Mouse (Mus musculus) embryonic facial prominence, embryonic 10.5 days (tissue): ENCODE results near the gene Plbd2. TPM values are rescaled to one million over a fixed set of nuclear protein-coding genes. Genes with fewer than 3 reads are reported as not detected.

Experiments used
- DNase-seq: peaks from one replicate; pipeline ENCODE4 v3.0.0-alpha.2; 2017; ENCODE audit warnings: low spot score
- H3K27ac ChIP-seq: fragments of 300-500 bp; sonication (generic); replicated peaks from 2 replicates; pipeline ENCODE4 v1.5.1; 2016; ENCODE audit warnings: mild to moderate bottlenecking
- H3K27me3 ChIP-seq: fragments of 300-500 bp; sonication (generic); replicated peaks from 2 replicates; pipeline ENCODE4 v1.6.1; 2016; ENCODE audit warnings: low read depth, mild to moderate bottlenecking; ENCODE audit not compliant: poor library complexity, severe bottlenecking
- H3K36me3 ChIP-seq: fragments of 300-500 bp; sonication (generic); replicated peaks from 2 replicates; pipeline ENCODE4 v1.6.1; 2016; ENCODE audit warnings: mild to moderate bottlenecking, moderate library complexity
- H3K4me1 ChIP-seq: fragments of 300-500 bp; sonication (generic); 2 replicates; pipeline ENCODE4 v1.6.1; 2016
- H3K4me3 ChIP-seq: fragments of 300-500 bp; sonication (generic); 2 replicates; pipeline ENCODE4 v1.5.1; 2016; ENCODE audit warnings: mild to moderate bottlenecking, moderate library complexity
- H3K9me3 ChIP-seq: fragments of 300-500 bp; sonication (generic); 2 replicates; pipeline ENCODE4 v1.6.1; 2016; ENCODE audit warnings: mild to moderate bottlenecking
- WGBS: fragments of 180-500 bp; shearing (Covaris S2); methylation state at CpG from one replicate; pipeline ENCODE4 v1.1.7; 2016; 5-methylcytosine and 5-hydroxymethylcytosine counted together
- polyA plus RNA-seq: library from polyadenylated mRNA; unstranded; fragments of >200 nt; fragmentation: Nextera tagmentation; extraction: Ambion mirVana; gene quantifications from 2 replicates; pipeline ENCODE4 v1.2.1, GENCODE M21; 2016

The Plbd2 gene
- 35.5 and 37.8 TPM in 2 replicates for polyA plus RNA-seq

GRCm38 (mm10) chr5:120503144-120503795, at the start of gene Plbd2:
Plbd2 (minus strand) TSS chr5:120503625.
- under 1% methylated on average over 55 of the region's 55 CpGs for WGBS
- Histone ChIP-seq H3K9me3 (no peaks in the 10 kb centered on the region), H3K27ac (peak within 1 kb of the TSS; percentile 83), H3K4me1 (peaks cover 24% of the 10 kb centered on the region), H3K36me3 (peaks cover 13% of the 10 kb centered on the region), H3K4me3 (peak within 1 kb of the TSS; percentile 97), H3K27me3 (no peaks in the 10 kb centered on the region)
- DNase-seq = peak; percentile 97

- Histone ChIP-seq H3K27me3 (no peaks in the 10 kb centered on the region), H3K9me3 (no peaks in the 10 kb centered on the region), H3K4me1 (peaks cover 25% of the 10 kb centered on the region), H3K27ac (no peak overlapping the region), H3K4me3 (no peak overlapping the region), H3K36me3 (peaks cover 54% of the 10 kb centered on the region)
- DNase-seq = no peak
- 95% methylated on average over 5 of the region's 5 CpGs for WGBS
These were observed 47.2 kb upstream of the Plbd2 start for GRCm38 (mm10) chr5:120550673-120551072.

GRCm38 (mm10) chr5:120550137-120550536, 46.7 kb upstream of the Plbd2 start:
- DNase-seq = no peak
- 84% methylated on average over 5 of the region's 5 CpGs for WGBS

GRCm38 (mm10) chr5:120548236-120548850, 44.9 kb upstream of the Plbd2 start:
- 60% methylated on average over 11 of the region's 11 CpGs for WGBS
- Histone ChIP-seq H3K4me3 (no peak overlapping the region), H3K27ac (peak overlapping the region; percentile 57)

More at GRCm38 (mm10) chr5:120550137-120550536, 46.7 kb upstream of the Plbd2 start:
- no peak overlapping the region for H3K27ac ChIP-seq
- H3K4me1 ChIP-seq = peaks cover 25% of the 10 kb centered on the region
- no peak overlapping the region for H3K4me3 ChIP-seq
- H3K36me3 ChIP-seq = peaks cover 48% of the 10 kb centered on the region
- H3K9me3 ChIP-seq = no peaks in the 10 kb centered on the region
- no peaks in the 10 kb centered on the region for H3K27me3 ChIP-seq

GRCm38 (mm10) chr5:120536632-120537031, 33.2 kb upstream of the Plbd2 start:
- H3K9me3 ChIP-seq = no peaks in the 10 kb centered on the region
- no peak overlapping the region for H3K4me3 ChIP-seq
- DNase-seq = no peak
- peaks cover 39% of the 10 kb centered on the region for H3K4me1 ChIP-seq
- H3K27ac ChIP-seq = peak overlapping the region; percentile 64; the same call in 1 of the 2 replicates
- peaks cover 47% of the 10 kb centered on the region for H3K36me3 ChIP-seq
- 67% methylated on average over 5 of the region's 5 CpGs for WGBS
- H3K27me3 ChIP-seq = no peaks in the 10 kb centered on the region

More at GRCm38 (mm10) chr5:120548236-120548850, 44.9 kb upstream of the Plbd2 start:
- DNase-seq = no peak
- H3K36me3 ChIP-seq = peaks cover 42% of the 10 kb centered on the region
- H3K9me3 ChIP-seq = no peaks in the 10 kb centered on the region
- H3K4me1 ChIP-seq = peaks cover 25% of the 10 kb centered on the region
- no peaks in the 10 kb centered on the region for H3K27me3 ChIP-seq

- Histone ChIP-seq H3K9me3 (no peaks in the 10 kb centered on the region), H3K27me3 (no peaks in the 10 kb centered on the region), H3K4me1 (peaks cover 39% of the 10 kb centered on the region), H3K27ac (peak overlapping the region; percentile 64), H3K36me3 (peaks cover 43% of the 10 kb centered on the region), H3K4me3 (no peak overlapping the region)
- no peak for DNase-seq
- 80% methylated on average over 13 of the region's 13 CpGs for WGBS
These were observed 32.6 kb upstream of the Plbd2 start for GRCm38 (mm10) chr5:120536046-120536445.

- peak overlapping the region; percentile 71 for H3K27ac ChIP-seq
- H3K4me1 ChIP-seq = peaks cover 39% of the 10 kb centered on the region
- H3K4me3 ChIP-seq = no peak overlapping the region
- WGBS = 57% methylated on average over 2 of the region's 2 CpGs
- no peaks in the 10 kb centered on the region for H3K27me3 ChIP-seq
- DNase-seq = no peak
- no peaks in the 10 kb centered on the region for H3K9me3 ChIP-seq
- peaks cover 34% of the 10 kb centered on the region for H3K36me3 ChIP-seq
These were observed 31.3 kb upstream of the Plbd2 start for GRCm38 (mm10) chr5:120534686-120535075.

GRCm38 (mm10) chr5:120534071-120534685, 30.8 kb upstream of the Plbd2 start:
- DNase-seq = peak; percentile 35
- peak overlapping the region; percentile 71 for H3K27ac ChIP-seq

GRCm38 (mm10) chr5:120531631-120532030, 28.2 kb upstream of the Plbd2 start:
- Histone ChIP-seq H3K9me3 (no peaks in the 10 kb centered on the region), H3K27me3 (no peaks in the 10 kb centered on the region), H3K4me1 (peaks cover 42% of the 10 kb centered on the region), H3K27ac (no peak overlapping the region), H3K4me3 (no peak overlapping the region), H3K36me3 (peaks cover 5% of the 10 kb centered on the region; the same call in 1 of the 2 replicates)
- no peak for DNase-seq
- WGBS = 86% methylated on average over 8 of the region's 8 CpGs

More at GRCm38 (mm10) chr5:120534071-120534685, 30.8 kb upstream of the Plbd2 start:
- Histone ChIP-seq H3K9me3 (no peaks in the 10 kb centered on the region), H3K4me1 (peaks cover 40% of the 10 kb centered on the region), H3K27me3 (no peaks in the 10 kb centered on the region), H3K4me3 (no peak overlapping the region), H3K36me3 (peaks cover 29% of the 10 kb centered on the region)
- 70% methylated on average over 15 of the region's 15 CpGs for WGBS

GRCm38 (mm10) chr5:120527296-120527964, 24.0 kb upstream of the Plbd2 start:
- H3K4me1 ChIP-seq = peaks cover 18% of the 10 kb centered on the region
- H3K36me3 ChIP-seq = 0 out of 2 replicates have a peak, but pooled peaks cover 3% of the 10 kb centered on the region
- H3K4me3 ChIP-seq = no peak overlapping the region
- no peaks in the 10 kb centered on the region for H3K27me3 ChIP-seq
- DNase-seq = no peak
- WGBS = 86% methylated on average over 19 of the region's 20 CpGs
- no peaks in the 10 kb centered on the region for H3K9me3 ChIP-seq
- H3K27ac ChIP-seq = no peak overlapping the region

GRCm38 (mm10) chr5:120526311-120526710, 22.9 kb upstream of the Plbd2 start:
- DNase-seq = peak; percentile 48
- Histone ChIP-seq H3K36me3 (0 out of 2 replicates have a peak, but pooled peaks cover 3% of the 10 kb centered on the region), H3K4me3 (no peak overlapping the region), H3K4me1 (peaks cover 18% of the 10 kb centered on the region), H3K27ac (0 out of 2 replicates have a peak overlapping the region, but pooled peaks have one; percentile 20), H3K9me3 (no peaks in the 10 kb centered on the region), H3K27me3 (no peaks in the 10 kb centered on the region)
- 71% methylated on average over 11 of the region's 11 CpGs for WGBS

GRCm38 (mm10) chr5:120525737-120526136, 22.3 kb upstream of the Plbd2 start:
- H3K9me3 ChIP-seq = no peaks in the 10 kb centered on the region
- WGBS = 38% methylated on average over 5 of the region's 5 CpGs
- peak; percentile 41 for DNase-seq
- no peak overlapping the region for H3K4me3 ChIP-seq
- H3K36me3 ChIP-seq = 0 out of 2 replicates have a peak, but pooled peaks cover under 1% of the 10 kb centered on the region
- no peaks in the 10 kb centered on the region for H3K27me3 ChIP-seq
- peaks cover 18% of the 10 kb centered on the region for H3K4me1 ChIP-seq
- H3K27ac ChIP-seq = no peak overlapping the region
